Mouse (Mus musculus): ENCODE data around the gene Rab3gap2. TPM values are rescaled to one million over a fixed set of nuclear protein-coding genes. Genes with fewer than 3 reads are reported as not detected.

The Rab3gap2 gene
- total and polyA plus RNA-seq, 3 experiments = 22.7 to 39.1 (median 24.0) TPM

DNA sequence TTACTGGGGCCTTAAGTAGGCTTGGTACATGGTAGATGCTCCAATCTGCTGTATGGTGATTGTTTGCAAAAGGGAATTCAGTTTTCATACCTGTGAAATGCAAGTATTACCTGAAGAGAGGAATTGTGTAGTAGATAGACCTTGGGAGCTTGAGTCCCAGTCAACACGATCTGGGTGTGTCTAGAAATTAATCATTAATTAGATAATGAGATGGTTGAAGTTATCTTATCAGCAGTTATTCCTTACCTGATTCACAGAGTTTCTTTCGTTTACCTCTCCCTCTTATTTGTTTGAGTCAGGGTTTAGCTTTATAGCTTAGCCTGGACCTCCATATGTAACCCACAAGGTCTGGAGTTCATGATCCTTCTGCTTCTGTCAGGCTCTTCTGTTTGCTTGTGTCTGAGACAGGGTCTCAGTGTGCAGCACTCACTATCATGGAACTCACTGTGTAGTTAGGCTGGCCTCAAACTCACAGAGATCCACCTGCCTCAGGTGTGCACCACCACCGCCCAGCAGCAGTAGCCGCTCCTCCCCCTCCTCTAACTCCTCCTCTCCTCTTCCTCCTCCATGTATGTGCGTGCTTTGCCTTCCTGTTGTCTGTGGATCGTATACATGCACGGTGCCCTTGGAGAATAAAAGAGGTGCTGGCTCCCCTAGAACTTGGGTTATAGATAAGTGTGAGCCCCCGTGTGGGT, 66.6 kb downstream of the Rab3gap2 start:
- Histone ChIP-seq H3K4me2 (ENCODE audit: insufficient read depth, low read depth, poor library complexity, severe bottlenecking) (no peak overlapping the region), H3K9ac (ENCODE audit: insufficient read depth, low read depth) (no peak overlapping the region), H3K27ac (ENCODE audit: insufficient read depth, low read depth) (no peak overlapping the region), H3K27me3 (replicated peaks) (no peaks in the 10 kb centered on the region), H3K79me2 (replicated peaks; ENCODE audit: control insufficient read depth, extremely low read depth, insufficient read depth, poor library complexity, severe bottlenecking) (no peaks in the 10 kb centered on the region), H3K9me3 (replicated peaks; ENCODE audit: low read length) (no peaks in the 10 kb centered on the region), H3K4me1 (ENCODE audit: control insufficient read depth in 1 of 2, insufficient read depth in 2 of 2) (no peaks in the 10 kb centered on the region), H3K36me3 (replicated peaks in 1 of 2; ENCODE audit: control insufficient read depth in 1 of 2, insufficient read depth in 1 of 2, low read length in 1 of 2) (peaks cover 39 to 79% of the 10 kb centered on the region in 2 experiments), H3K4me3 (replicated peaks in 1 of 3; ENCODE audit: low read depth in 2 of 3, low read length in 2 of 3, poor library complexity in 1 of 3) (no peak overlapping the region)
- in situ Hi-C loops (cut with MboI; ENCODE audit: low pct_ligation_motif_present, low pct_unique_long_range_greater_than_20kb, low sequenced_read_pairs) (no loop called here), dilution Hi-C loops (cut with MboI; ENCODE audit: extremely low pct_ligation_motif_present, extremely low pct_unique_long_range_greater_than_20kb, low sequenced_read_pairs) (no loop called here)
- DNase-seq (ENCODE audit: extremely low read depth) = no peak
- TF ChIP-seq EP300 (IDR thresholded peaks at IDR 0.05; ENCODE audit: low read length) (no peak), ZMIZ1 (IDR thresholded peaks at IDR 0.05; ENCODE audit: low read depth, low read length) (no peak), MXI1 (IDR thresholded peaks at IDR 0.05; ENCODE audit: low read depth, low read length) (no peak)

GRCm38 (mm10) chr1:185271373-185271772, 67.5 kb downstream of the Rab3gap2 start:
- TF ChIP-seq GABPA (IDR thresholded peaks at IDR 0.05; ENCODE audit: insufficient replicate concordance, low read depth, low read length) = no peak

GRCm38 (mm10) chr1:185274819-185275545, 71.1 kb downstream of the Rab3gap2 start:
- TF ChIP-seq EP300 (IDR thresholded peaks at IDR 0.05; ENCODE audit: low read length) (no peak), USF1 (IDR thresholded peaks at IDR 0.05; ENCODE audit: low read depth, low read length) (no peak), CHD1 (IDR thresholded peaks at IDR 0.05; ENCODE audit: low read depth, low read length) (no peak), MAZ (IDR thresholded peaks at IDR 0.05; ENCODE audit: low read depth, low read length) (no peak), MEF2A (IDR thresholded peaks at IDR 0.05; ENCODE audit: borderline replicate concordance, low read depth, low read length) (no peak)
- Histone ChIP-seq H3K27me3 (replicated peaks) (no peaks in the 10 kb centered on the region), H3K4me2 (ENCODE audit: insufficient read depth, low read depth, poor library complexity, severe bottlenecking) (no peak overlapping the region), H3K27ac (ENCODE audit: insufficient read depth, low read depth) (no peak overlapping the region), H3K9me3 (replicated peaks; ENCODE audit: low read length) (no peaks in the 10 kb centered on the region), H3K4me1 (ENCODE audit: control insufficient read depth in 1 of 2, insufficient read depth in 2 of 2) (no peaks in the 10 kb centered on the region), H3K9ac (ENCODE audit: insufficient read depth, low read depth) (no peak overlapping the region), H3K36me3 (replicated peaks in 1 of 2; ENCODE audit: control insufficient read depth in 1 of 2, insufficient read depth in 1 of 2, low read length in 1 of 2) (peaks cover 61 to 88% of the 10 kb centered on the region in 2 experiments), H3K79me2 (replicated peaks; ENCODE audit: control insufficient read depth, extremely low read depth, insufficient read depth, poor library complexity, severe bottlenecking) (no peaks in the 10 kb centered on the region), H3K4me3 (replicated peaks in 1 of 3; ENCODE audit: low read depth in 2 of 3, low read length in 2 of 3, poor library complexity in 1 of 3) (no peak overlapping the region)
- no peak for DNase-seq (ENCODE audit: extremely low read depth)
- dilution Hi-C loops (cut with MboI; ENCODE audit: extremely low pct_ligation_motif_present, extremely low pct_unique_long_range_greater_than_20kb, low sequenced_read_pairs) (no loop called here), in situ Hi-C loops (cut with MboI; ENCODE audit: low pct_ligation_motif_present, low pct_unique_long_range_greater_than_20kb, low sequenced_read_pairs) (no loop called here)

More at GRCm38 (mm10) chr1:185271373-185271772, 67.5 kb downstream of the Rab3gap2 start:
- Histone ChIP-seq H3K27me3 (replicated peaks) (no peaks in the 10 kb centered on the region), H3K4me2 (ENCODE audit: insufficient read depth, low read depth, poor library complexity, severe bottlenecking) (no peak overlapping the region), H3K4me1 (ENCODE audit: control insufficient read depth in 1 of 2, insufficient read depth in 2 of 2) (no peaks in the 10 kb centered on the region), H3K27ac (ENCODE audit: insufficient read depth, low read depth) (no peak overlapping the region), H3K79me2 (replicated peaks; ENCODE audit: control insufficient read depth, extremely low read depth, insufficient read depth, poor library complexity, severe bottlenecking) (no peaks in the 10 kb centered on the region), H3K9ac (ENCODE audit: insufficient read depth, low read depth) (no peak overlapping the region), H3K36me3 (replicated peaks in 1 of 2; ENCODE audit: control insufficient read depth in 1 of 2, insufficient read depth in 1 of 2, low read length in 1 of 2) (peaks cover 40 to 80% of the 10 kb centered on the region in 2 experiments), H3K4me3 (replicated peaks in 1 of 3; ENCODE audit: low read depth in 2 of 3, low read length in 2 of 3, poor library complexity in 1 of 3) (no peak overlapping the region), H3K9me3 (replicated peaks; ENCODE audit: low read length) (no peaks in the 10 kb centered on the region)
- no peak for DNase-seq (ENCODE audit: extremely low read depth)
- dilution Hi-C loops (cut with MboI; ENCODE audit: extremely low pct_ligation_motif_present, extremely low pct_unique_long_range_greater_than_20kb, low sequenced_read_pairs) (no loop called here), in situ Hi-C loops (cut with MboI; ENCODE audit: low pct_ligation_motif_present, low pct_unique_long_range_greater_than_20kb, low sequenced_read_pairs) (no loop called here)
